Mouse (Mus musculus) neural tube, embryonic 14.5 days (tissue): ENCODE data around the gene Cnn2. TPM values are rescaled to one million over a fixed set of nuclear protein-coding genes. Genes with fewer than 3 reads are reported as not detected.

ENCODE experiments used
- ATAC-seq: fragments of 200-750 bp; cut with Nextera tagmentation; 2 replicates; pipeline ENCODE4 v1.8.0; 2017; ENCODE audit warnings: low read depth, mild to moderate bottlenecking, moderate TSS enrichment, moderate library complexity
- H3K27ac ChIP-seq: fragments of 300-500 bp; sonication (generic); 2 replicates; pipeline ENCODE4 v1.5.1; 2014; ENCODE audit warnings: low read depth, mild to moderate bottlenecking, control low read depth, low read length, moderate library complexity, mixed read lengths
- H3K27me3 ChIP-seq: fragments of 300-500 bp; sonication (generic); 2 replicates; pipeline ENCODE4 v1.6.1; 2014; ENCODE audit warnings: low read length; ENCODE audit not compliant: control insufficient read depth, insufficient read depth
- H3K36me3 ChIP-seq: fragments of 300-500 bp; sonication (generic); 2 replicates; pipeline ENCODE4 v1.6.1; 2014; ENCODE audit warnings: low read length, mixed read lengths; ENCODE audit not compliant: control insufficient read depth, insufficient read depth
- H3K4me1 ChIP-seq: fragments of 300-500 bp; sonication (generic); 2 replicates; pipeline ENCODE4 v1.6.1; 2014; ENCODE audit warnings: low read length; ENCODE audit not compliant: control insufficient read depth, insufficient read depth
- H3K4me2 ChIP-seq: fragments of 300-500 bp; sonication (generic); 2 replicates; pipeline ENCODE4 v1.6.1; 2014; ENCODE audit warnings: mild to moderate bottlenecking, low read depth, low read length, control low read depth
- H3K4me3 ChIP-seq: fragments of 300-500 bp; sonication (generic); 2 replicates; pipeline ENCODE4 v1.5.1; 2014; ENCODE audit warnings: low read depth, low read length, control low read depth, mixed read lengths
- H3K9ac ChIP-seq: fragments of 300-500 bp; sonication (generic); replicated peaks from 2 replicates; pipeline ENCODE4 v1.6.1; 2014; ENCODE audit warnings: low read depth, mild to moderate bottlenecking, control low read depth, low read length, mixed read lengths
- H3K9me3 ChIP-seq: fragments of 300-500 bp; sonication (generic); 2 replicates; pipeline ENCODE4 v1.6.1; 2016; ENCODE audit warnings: low read length; ENCODE audit not compliant: control insufficient read depth
- WGBS: fragments of 180-500 bp; shearing (Covaris S2); extraction: QIAGEN DNeasy Blood & Tissue Kit; methylation state at CpG from one replicate; pipeline ENCODE4 v1.1.7; 2014; 5-methylcytosine and 5-hydroxymethylcytosine counted together
- polyA plus RNA-seq: library from polyadenylated mRNA; unstranded; fragments of >200 nt; fragmentation: Nextera tagmentation; extraction: Ambion mirVana; gene quantifications from 2 replicates; pipeline ENCODE4 v1.2.1, GENCODE M21; 2014

Cnn2 gene
- polyA plus RNA-seq, 1 experiment from 2014 or later = 9.9 TPM

DNA sequence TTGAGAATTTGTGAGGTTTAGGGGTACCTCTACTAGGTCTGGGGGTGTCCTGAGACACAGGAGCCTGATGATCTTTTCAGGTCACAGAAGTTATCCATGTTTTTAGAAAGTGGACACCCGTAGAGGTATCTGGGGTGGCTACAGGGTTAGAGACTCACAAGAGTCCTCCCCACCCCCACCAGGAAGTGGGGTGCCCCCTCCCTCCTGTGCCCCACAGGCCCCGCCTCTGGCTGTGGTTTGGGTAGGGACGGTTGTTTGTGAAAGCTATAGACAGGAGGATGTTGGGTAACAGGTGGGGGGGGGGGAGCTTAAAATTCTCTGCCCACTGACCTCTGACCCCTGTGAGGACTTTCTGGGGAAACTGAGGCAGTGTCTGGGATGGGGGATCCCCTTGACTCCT lies 29.0 kb downstream of the Cnn2 start:
- Histone ChIP-seq H3K4me3 (no peak overlapping the region), H3K36me3 (no peaks in the 10 kb centered on the region), H3K27me3 (peaks cover 41% of the 10 kb centered on the region), H3K4me2 (no peak overlapping the region), H3K27ac (no peak overlapping the region), H3K9me3 (no peaks in the 10 kb centered on the region), H3K9ac (no peak overlapping the region), H3K4me1 (no peaks in the 10 kb centered on the region)
- WGBS = 67% methylated on average over 2 of the region's 3 CpGs
- no peak for ATAC-seq

DNA sequence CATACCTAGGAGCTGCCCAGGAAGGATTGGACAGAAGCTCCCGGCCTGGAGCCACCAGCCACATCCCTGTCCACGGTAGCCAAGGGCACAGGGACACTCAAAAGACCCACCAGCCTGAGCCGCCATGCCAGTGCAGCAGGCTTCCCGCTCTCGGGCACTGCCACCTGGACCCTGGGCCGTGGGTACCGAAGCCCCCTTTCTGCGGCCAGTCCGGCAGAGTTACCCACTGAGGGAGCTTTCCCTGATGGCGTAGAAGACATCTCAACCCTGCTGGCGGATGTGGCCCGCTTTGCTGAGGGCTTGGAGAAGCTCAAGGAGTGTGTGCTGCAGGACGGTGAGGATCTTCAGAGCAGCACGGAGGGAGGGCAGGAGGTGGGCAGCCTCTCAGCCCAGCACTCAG lies 29.4 kb downstream of the Cnn2 start:
- Histone ChIP-seq H3K9me3 (no peaks in the 10 kb centered on the region), H3K4me2 (no peak overlapping the region), H3K36me3 (no peaks in the 10 kb centered on the region), H3K4me1 (no peaks in the 10 kb centered on the region), H3K27me3 (peaks cover 39% of the 10 kb centered on the region), H3K4me3 (no peak overlapping the region), H3K27ac (no peak overlapping the region), H3K9ac (no peak overlapping the region; the same call in 1 of the 2 replicates)
- no peak for ATAC-seq
- 85% methylated on average over 14 of the region's 14 CpGs for WGBS

DNA sequence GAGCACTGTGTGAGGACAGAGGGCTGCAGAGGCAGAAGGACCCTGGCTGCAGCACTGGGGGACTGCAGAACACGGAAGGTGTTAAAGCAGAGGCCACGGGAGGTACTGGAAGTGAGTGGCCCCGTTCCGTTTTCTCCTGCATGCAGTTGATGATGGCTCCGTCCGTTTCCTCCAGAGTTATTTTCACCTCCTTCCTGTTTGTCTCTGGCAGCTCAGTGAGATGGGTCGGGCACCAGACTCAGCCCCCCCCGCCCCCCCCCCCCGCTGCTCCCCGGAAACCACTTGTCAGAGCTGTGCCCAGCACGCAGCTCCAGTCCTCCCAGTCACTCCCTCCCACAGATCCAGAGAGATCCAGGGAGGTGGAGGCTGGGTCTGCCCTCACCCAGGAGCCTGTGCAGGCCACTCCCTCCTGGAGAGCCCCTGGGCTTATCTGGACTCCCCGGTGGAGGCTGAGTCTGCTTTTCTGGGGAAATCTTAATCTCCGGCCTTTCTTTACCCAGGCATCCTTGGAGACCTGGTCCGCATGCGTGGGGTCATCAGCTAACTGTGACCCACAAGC lies 30.4 kb downstream of the Cnn2 start:
- Histone ChIP-seq H3K4me1 (no peaks in the 10 kb centered on the region), H3K27ac (no peak overlapping the region), H3K27me3 (peaks cover 30% of the 10 kb centered on the region), H3K9me3 (no peaks in the 10 kb centered on the region), H3K4me3 (no peak overlapping the region), H3K4me2 (no peak overlapping the region), H3K36me3 (no peaks in the 10 kb centered on the region), H3K9ac (no peak overlapping the region)
- no peak for ATAC-seq
- 12% methylated on average over 12 of the region's 15 CpGs for WGBS

DNA sequence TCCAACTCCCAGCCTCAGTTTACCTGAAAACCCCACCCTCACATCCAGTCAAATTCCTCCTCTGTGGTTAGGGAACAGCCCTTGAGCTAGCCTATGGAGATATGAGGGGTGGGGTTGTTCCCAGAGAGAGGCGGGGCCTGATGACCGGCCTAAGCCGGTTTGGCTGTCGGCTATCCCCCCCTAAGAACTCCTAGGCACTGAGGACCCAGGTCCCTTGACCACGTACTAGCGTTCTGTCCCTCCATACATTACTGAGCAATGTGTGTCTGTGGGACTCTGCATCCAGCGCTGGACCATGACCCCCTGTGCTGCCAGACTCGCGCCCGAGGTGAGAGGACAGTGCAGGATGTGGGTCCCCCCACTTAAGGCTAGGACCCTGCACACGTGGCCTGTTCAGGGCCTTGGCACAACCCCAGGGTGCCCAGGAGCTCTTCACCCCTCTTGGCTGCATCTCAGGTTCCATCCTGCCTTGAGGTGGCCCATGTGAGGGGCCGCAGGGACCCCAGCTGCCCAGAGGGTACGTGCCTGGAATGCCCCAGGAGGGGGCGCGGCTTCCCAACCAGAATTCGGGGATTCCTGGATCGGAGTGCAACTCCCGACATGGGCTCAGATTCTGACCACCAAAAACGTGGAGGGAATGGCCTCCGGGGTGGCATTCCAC lies 31.2 kb downstream of the Cnn2 start:
- no peak overlapping the region for H3K9ac ChIP-seq

DNA sequence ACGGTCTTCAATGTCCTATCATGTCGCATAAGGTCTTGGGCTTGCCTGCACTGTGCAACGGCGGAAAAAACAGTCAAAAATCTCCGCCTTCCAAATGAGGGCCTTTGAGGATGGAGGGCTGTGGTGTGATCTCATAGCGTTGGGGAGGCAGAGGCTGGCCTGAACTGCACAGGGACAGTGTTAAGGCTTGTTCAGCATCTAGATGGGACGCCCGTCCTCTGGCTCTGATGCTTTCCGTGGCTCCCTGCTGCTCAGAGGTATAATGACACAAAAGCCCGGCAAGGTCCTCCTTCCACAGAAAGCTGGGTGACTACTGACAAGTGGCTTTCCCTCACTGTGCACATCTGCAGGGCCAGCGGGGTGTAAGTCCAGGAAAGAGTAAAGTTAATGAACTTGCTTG lies 31.8 kb downstream of the Cnn2 start:
- Histone ChIP-seq H3K4me3 (no peak overlapping the region), H3K9ac (no peak overlapping the region), H3K4me1 (no peaks in the 10 kb centered on the region), H3K27me3 (peaks cover 18% of the 10 kb centered on the region), H3K27ac (no peak overlapping the region), H3K4me2 (no peak overlapping the region), H3K36me3 (no peaks in the 10 kb centered on the region), H3K9me3 (no peaks in the 10 kb centered on the region)
- no peak for ATAC-seq
- 25% methylated on average over 11 of the region's 11 CpGs for WGBS

More for the DNA sequence above, 31.2 kb downstream of the Cnn2 start:
- peaks cover 22% of the 10 kb centered on the region for H3K27me3 ChIP-seq
- H3K9me3 ChIP-seq = no peaks in the 10 kb centered on the region
- H3K4me2 ChIP-seq = 0 out of 2 replicates have a peak overlapping the region, but pooled peaks have one; percentile 4
- H3K36me3 ChIP-seq = no peaks in the 10 kb centered on the region
- no peak overlapping the region for H3K27ac ChIP-seq
- peak; percentile 25 for ATAC-seq
- 9% methylated on average over 20 of the region's 20 CpGs for WGBS
- H3K4me3 ChIP-seq = no peak overlapping the region
- H3K4me1 ChIP-seq = no peaks in the 10 kb centered on the region

DNA sequence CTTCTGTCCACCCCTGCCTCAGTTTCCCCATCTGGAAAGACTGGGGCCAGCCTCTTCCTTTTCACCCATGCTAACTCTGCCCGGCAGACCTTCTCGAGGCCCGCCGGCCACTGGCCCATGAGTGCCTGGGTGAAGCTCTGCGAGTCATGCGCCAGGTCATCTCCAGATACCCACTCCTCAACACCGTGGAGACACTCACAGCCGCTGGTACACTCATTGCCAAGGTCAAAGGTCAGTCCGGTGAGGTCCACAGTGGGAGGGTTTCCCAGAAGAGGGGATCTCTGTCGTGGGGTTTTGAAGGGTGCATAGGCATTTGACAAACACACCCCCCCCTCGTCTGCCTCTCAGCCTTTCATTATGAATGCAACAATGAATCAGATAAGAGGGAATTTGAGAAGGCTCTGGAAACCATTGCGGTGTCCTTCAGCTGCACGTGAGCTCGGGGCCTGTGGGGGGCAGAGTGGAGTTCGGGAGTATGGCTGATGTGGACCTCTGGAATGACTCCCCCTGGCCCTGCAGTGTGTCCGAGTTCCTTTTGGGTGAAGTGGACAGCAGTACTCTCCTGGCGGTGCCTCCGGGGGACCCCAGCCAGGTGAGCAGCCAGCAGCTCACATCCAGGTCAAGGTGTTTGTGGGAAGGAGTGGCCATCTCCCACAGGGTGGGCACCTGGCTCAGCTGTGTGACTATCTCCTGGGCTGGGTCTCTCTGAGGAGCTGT lies 32.4 kb downstream of the Cnn2 start:
- no peaks in the 10 kb centered on the region for H3K36me3 ChIP-seq
- no peaks in the 10 kb centered on the region for H3K9me3 ChIP-seq
- H3K4me3 ChIP-seq = no peak overlapping the region
- no peak overlapping the region for H3K9ac ChIP-seq
- H3K4me2 ChIP-seq = no peak overlapping the region
- H3K27ac ChIP-seq = no peak overlapping the region
- no peak for ATAC-seq
- no peaks in the 10 kb centered on the region for H3K4me1 ChIP-seq
- peaks cover 15% of the 10 kb centered on the region for H3K27me3 ChIP-seq
- 86% methylated on average over 18 of the region's 18 CpGs for WGBS

DNA sequence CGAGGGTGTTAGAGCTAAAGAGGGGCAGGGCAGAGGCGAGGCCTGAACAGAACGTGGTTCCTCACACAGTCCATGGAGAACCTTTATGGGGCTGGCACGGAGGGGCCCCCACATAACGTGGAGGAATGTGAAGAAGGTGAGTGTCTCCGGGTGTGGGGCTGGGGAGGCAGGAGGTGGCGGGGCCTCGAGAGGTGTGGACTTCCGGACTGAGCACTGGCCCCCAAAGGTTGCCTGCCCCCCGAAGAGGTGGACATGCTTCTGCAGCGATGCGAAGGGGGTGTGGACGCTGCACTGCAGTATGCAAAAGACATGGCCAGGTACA lies 32.9 kb downstream of the Cnn2 start:
- Histone ChIP-seq H3K36me3 (no peaks in the 10 kb centered on the region), H3K27ac (no peak overlapping the region), H3K4me2 (no peak overlapping the region), H3K27me3 (peaks cover 13% of the 10 kb centered on the region), H3K9me3 (no peaks in the 10 kb centered on the region), H3K4me1 (no peaks in the 10 kb centered on the region), H3K4me3 (no peak overlapping the region), H3K9ac (no peak overlapping the region)
- no peak for ATAC-seq
- WGBS = 93% methylated on average over 13 of the region's 13 CpGs

DNA sequence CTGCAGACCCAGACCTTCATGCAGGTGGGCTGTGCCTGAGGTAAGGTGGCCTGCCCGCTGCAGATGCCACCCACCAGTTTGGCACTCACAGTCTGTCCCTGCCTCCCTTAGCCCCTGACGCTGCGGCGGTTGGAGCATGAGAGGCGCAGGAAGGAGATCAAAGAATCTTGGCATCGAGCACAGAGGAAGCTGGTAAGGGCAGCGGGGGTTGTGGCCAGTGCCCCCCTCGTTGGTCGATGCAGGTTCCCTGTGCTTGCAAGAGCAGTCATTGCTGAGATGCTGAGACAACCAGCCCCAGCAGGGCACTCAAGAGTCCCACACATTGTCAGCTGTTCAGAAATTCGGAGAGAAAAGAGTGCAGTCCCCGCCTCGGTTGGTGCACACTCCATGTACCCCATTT lies 33.8 kb downstream of the Cnn2 start:
- 89% methylated on average over 12 of the region's 12 CpGs for WGBS
- no peak for ATAC-seq

DNA sequence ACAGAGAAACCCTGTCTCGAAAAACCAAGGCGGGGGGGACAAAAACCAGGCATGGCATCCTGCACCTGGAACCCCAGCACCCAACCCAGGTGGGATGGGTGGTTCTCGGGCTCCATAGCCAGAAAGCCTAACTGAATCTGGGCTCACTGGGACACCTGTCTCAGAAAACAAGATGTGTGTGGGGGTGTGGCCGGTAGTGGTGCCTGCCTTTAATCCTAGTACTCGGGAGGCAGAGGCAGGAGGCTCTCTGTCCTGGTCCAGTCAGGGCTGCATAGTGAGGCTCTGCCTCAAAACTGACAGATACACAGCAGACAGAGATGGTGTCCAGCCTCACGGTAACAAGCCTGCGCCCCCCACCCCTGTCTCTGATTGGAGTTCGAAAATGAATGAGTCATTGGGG lies 34.4 kb downstream of the Cnn2 start:
- H3K4me2 ChIP-seq = no peak overlapping the region
- no peaks in the 10 kb centered on the region for H3K4me1 ChIP-seq
- H3K4me3 ChIP-seq = no peak overlapping the region
- no peak overlapping the region for H3K27ac ChIP-seq
- WGBS = 95% methylated on average over 8 of the region's 8 CpGs
- H3K9ac ChIP-seq = no peak overlapping the region
- no peak for ATAC-seq
- no peaks in the 10 kb centered on the region for H3K36me3 ChIP-seq
- peaks cover 13% of the 10 kb centered on the region for H3K27me3 ChIP-seq
- no peaks in the 10 kb centered on the region for H3K9me3 ChIP-seq

More for the DNA sequence above, 33.8 kb downstream of the Cnn2 start:
- H3K9ac ChIP-seq = no peak overlapping the region
- no peak overlapping the region for H3K4me2 ChIP-seq
- H3K4me1 ChIP-seq = no peaks in the 10 kb centered on the region
- no peak overlapping the region for H3K27ac ChIP-seq
- H3K27me3 ChIP-seq = peaks cover 13% of the 10 kb centered on the region
- no peak overlapping the region for H3K4me3 ChIP-seq
- no peaks in the 10 kb centered on the region for H3K9me3 ChIP-seq
- no peaks in the 10 kb centered on the region for H3K36me3 ChIP-seq
